Mouse (Mus musculus): ENCODE results near the gene Agtpbp1.

Gene Agtpbp1

GRCm38 (mm10) chr13:59535746-59536145 is 49.3 kb downstream of the Agtpbp1 start:
- in situ Hi-C loops (cut with MboI; ENCODE audit: low sequenced_read_pairs) = no loop called here

- in situ Hi-C loops (cut with MboI; ENCODE audit: low sequenced_read_pairs) = no loop called here
Observed at GRCm38 (mm10) chr13:59534301-59534700, 50.7 kb downstream of the Agtpbp1 start.

- in situ Hi-C loops (cut with MboI; ENCODE audit: low sequenced_read_pairs) = no loop called here
Observed at GRCm38 (mm10) chr13:59533331-59533730, 51.7 kb downstream of the Agtpbp1 start.

GRCm38 (mm10) chr13:59531203-59531602 is 53.8 kb downstream of the Agtpbp1 start:
- in situ Hi-C loops (cut with MboI; ENCODE audit: low sequenced_read_pairs) = no loop called here

- in situ Hi-C loops (cut with MboI; ENCODE audit: low sequenced_read_pairs) = no loop called here
Observed at GRCm38 (mm10) chr13:59530491-59530890, 54.5 kb downstream of the Agtpbp1 start.

- in situ Hi-C loops (cut with MboI; ENCODE audit: low sequenced_read_pairs) = no loop called here
Observed at GRCm38 (mm10) chr13:59521271-59522064, 63.6 kb downstream of the Agtpbp1 start.

GRCm38 (mm10) chr13:59520834-59521233 is 64.2 kb downstream of the Agtpbp1 start:
- in situ Hi-C loops (cut with MboI; ENCODE audit: low sequenced_read_pairs) = no loop called here

GRCm38 (mm10) chr13:59519479-59519878 is 65.5 kb downstream of the Agtpbp1 start:
- in situ Hi-C loops (cut with MboI; ENCODE audit: low sequenced_read_pairs) = no loop called here

GRCm38 (mm10) chr13:59518016-59518415 is 67.0 kb downstream of the Agtpbp1 start:
- in situ Hi-C loops (cut with MboI; ENCODE audit: low sequenced_read_pairs) = no loop called here

- in situ Hi-C loops (cut with MboI; ENCODE audit: low sequenced_read_pairs) = no loop called here
Observed at GRCm38 (mm10) chr13:59515074-59515473, 70.0 kb downstream of the Agtpbp1 start.

GRCm38 (mm10) chr13:59509644-59510366 is 75.2 kb downstream of the Agtpbp1 start:
- in situ Hi-C loops (cut with MboI; ENCODE audit: low sequenced_read_pairs) = no loop called here

GRCm38 (mm10) chr13:59508584-59508983 is 76.4 kb downstream of the Agtpbp1 start:
- in situ Hi-C loops (cut with MboI; ENCODE audit: low sequenced_read_pairs) = no loop called here

GRCm38 (mm10) chr13:59506450-59506849 is 78.6 kb downstream of the Agtpbp1 start:
- in situ Hi-C loops (cut with MboI; ENCODE audit: low sequenced_read_pairs) = no loop called here

- in situ Hi-C loops (cut with MboI; ENCODE audit: low sequenced_read_pairs) = no loop called here
Observed at GRCm38 (mm10) chr13:59505867-59506266, 79.2 kb downstream of the Agtpbp1 start.

- in situ Hi-C loops (cut with MboI; ENCODE audit: low sequenced_read_pairs) = no loop called here
Observed at GRCm38 (mm10) chr13:59503581-59503980, 81.4 kb downstream of the Agtpbp1 start.

- in situ Hi-C loops (cut with MboI; ENCODE audit: low sequenced_read_pairs) = loop anchor here (25.0 kb wide), 1 partner anchor 863 kb away; no protein-coding TSS in a partner anchor
Observed at GRCm38 (mm10) chr13:59499831-59500230, 85.2 kb downstream of the Agtpbp1 start.

GRCm38 (mm10) chr13:59499374-59499773 is 85.7 kb downstream of the Agtpbp1 start:
- in situ Hi-C loops (cut with MboI; ENCODE audit: low sequenced_read_pairs) = loop anchor here (25.0 kb wide), 1 partner anchor 862 kb away; no protein-coding TSS in a partner anchor

- in situ Hi-C loops (cut with MboI; ENCODE audit: low sequenced_read_pairs) = loop anchor here (25.0 kb wide), 1 partner anchor 861 kb away; no protein-coding TSS in a partner anchor
Observed at GRCm38 (mm10) chr13:59498191-59498590, 86.8 kb downstream of the Agtpbp1 start.

GRCm38 (mm10) chr13:59495839-59496238 is 89.2 kb downstream of the Agtpbp1 start:
- in situ Hi-C loops (cut with MboI; ENCODE audit: low sequenced_read_pairs) = loop anchor here (25.0 kb wide), 1 partner anchor 859 kb away; no protein-coding TSS in a partner anchor

GRCm38 (mm10) chr13:59494619-59495262 is 90.3 kb downstream of the Agtpbp1 start:
- in situ Hi-C loops (cut with MboI; ENCODE audit: low sequenced_read_pairs) = loop anchor here (25.0 kb wide), 1 partner anchor 857 kb away; no protein-coding TSS in a partner anchor

- in situ Hi-C loops (cut with MboI; ENCODE audit: low sequenced_read_pairs) = loop anchor here (25.0 kb wide), 1 partner anchor 853 kb away; no protein-coding TSS in a partner anchor
Observed at GRCm38 (mm10) chr13:59490726-59491125, 94.3 kb downstream of the Agtpbp1 start.
